Mouse (Mus musculus) heart, postnatal 25 days (tissue): ENCODE measurements at regions not wholly inside any gene's neighbourhood (a gene's known extent, or its start where the extent isn't known, plus 50 kb on each side); places are given as distances from the start of the nearest gene placed in this dataset.
"Not testable (repeated sequence)": the region's sequence is repeated elsewhere in the genome, so short reads cannot be mapped to it uniquely, and the experiment has no call there.

ENCODE experiments used
- DNase-seq: peaks from one replicate; pipeline ENCODE4 v3.0.0; 2022; ENCODE audit warnings: low spot score
- intact Hi-C: fragments of 180-260 bp; cut with DNase I; formaldehyde crosslinking; loops from one replicate; pipeline ENCODE4 v1.15.1; 2025

GRCm38 (mm10) chrX:76077781-76078180 is 186.3 kb upstream of the Cldn34b3 start:
- intact Hi-C loops = no loop called here
- DNase-seq = no peak

DNA sequence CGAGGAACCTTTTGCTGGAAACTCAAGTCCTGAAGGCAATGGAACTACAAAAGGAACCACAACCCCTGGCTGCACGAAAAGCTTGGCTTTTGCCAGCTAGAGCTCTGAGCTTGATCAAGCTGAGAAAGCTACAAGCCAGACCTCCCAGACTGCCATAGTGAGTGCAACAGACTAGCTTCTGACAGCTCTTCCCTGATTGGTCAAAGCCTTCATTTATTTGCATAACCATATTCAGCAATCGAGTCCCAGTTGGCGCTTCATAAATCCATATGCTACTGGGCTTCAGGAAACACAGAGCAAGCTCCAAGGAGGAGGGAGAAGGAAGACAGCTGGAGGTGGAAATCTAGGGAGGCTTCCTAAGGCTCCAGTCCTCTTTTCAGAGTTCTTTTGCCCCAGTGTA is 181.4 kb upstream of the Cldn34b3 start:
- intact Hi-C loops = no loop called here

GRCm38 (mm10) chrX:76110763-76111474 is 153.2 kb upstream of the Cldn34b3 start:
- intact Hi-C loops = loop anchor here (10.0 kb wide), 2 partner anchors 84 to 236 kb away; partner anchors contain the start of gene Pls3
- DNase-seq = no peak

More for the DNA sequence above, 181.4 kb upstream of the Cldn34b3 start:
- DNase-seq = no peak

GRCm38 (mm10) chrX:76116086-76116485 is 148.0 kb upstream of the Cldn34b3 start:
- intact Hi-C loops = loop anchor here (10.0 kb wide), 2 partner anchors 79 to 241 kb away; partner anchors contain the start of gene Pls3
- no peak for DNase-seq

- intact Hi-C loops = loop anchor here (10.0 kb wide), 2 partner anchors 78 to 242 kb away; partner anchors contain the start of gene Pls3
- no peak for DNase-seq
Observed at GRCm38 (mm10) chrX:76116562-76116961, 147.5 kb upstream of the Cldn34b3 start.

- no peak for DNase-seq
- intact Hi-C loops = loop anchor here (10.0 kb wide), 2 partner anchors 106 to 306 kb away; no protein-coding TSS in a partner anchor
Observed at GRCm38 (mm10) chrX:76120936-76121335, 143.2 kb upstream of the Cldn34b3 start.

DNA sequence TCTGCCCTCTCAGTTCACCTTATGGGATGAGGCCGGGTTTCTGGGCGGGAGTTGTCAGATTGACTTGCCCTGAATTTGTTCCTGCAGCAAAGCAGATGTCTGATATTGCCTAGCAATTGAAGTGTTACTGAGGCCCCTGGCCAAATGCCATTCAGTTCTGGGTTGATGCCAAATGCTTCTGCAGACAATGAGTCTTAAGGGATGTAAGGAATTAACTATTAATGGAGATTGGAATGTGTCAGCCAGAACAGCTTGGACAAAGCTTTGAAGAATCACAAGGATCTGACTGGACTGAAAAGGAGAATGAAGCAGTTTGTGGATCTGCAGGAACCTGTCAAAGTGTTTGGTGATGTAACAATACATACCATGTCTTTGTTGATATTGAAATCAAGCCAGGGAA is 140.7 kb upstream of the Cldn34b3 start:
- DNase-seq = no peak
- intact Hi-C loops = loop anchor here (10.0 kb wide), 2 partner anchors 109 to 309 kb away; no protein-coding TSS in a partner anchor

DNA sequence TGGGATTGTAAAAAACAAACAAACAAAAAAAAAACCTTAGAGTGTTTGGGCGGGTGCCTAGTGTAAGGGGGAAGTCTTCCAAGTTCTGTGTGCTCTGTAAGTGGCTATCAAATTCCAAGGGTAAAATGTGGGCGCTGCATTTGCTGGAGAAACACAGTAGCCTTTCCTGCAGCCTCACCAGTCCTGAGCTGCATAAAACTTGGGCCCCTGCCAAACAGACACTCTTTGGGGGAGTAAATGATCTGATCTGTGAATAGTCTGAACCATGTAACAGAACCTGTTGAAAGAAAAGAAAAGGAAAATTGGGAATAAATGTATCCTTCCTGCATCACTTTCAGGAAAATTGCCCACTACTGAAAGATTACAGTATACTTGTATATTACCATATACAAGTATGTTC is 126.4 kb upstream of the Cldn34b3 start:
- intact Hi-C loops = no loop called here
- no peak for DNase-seq

GRCm38 (mm10) chrX:76141022-76141421 is 123.1 kb upstream of the Cldn34b3 start:
- DNase-seq = no peak
- intact Hi-C loops = no loop called here

DNA sequence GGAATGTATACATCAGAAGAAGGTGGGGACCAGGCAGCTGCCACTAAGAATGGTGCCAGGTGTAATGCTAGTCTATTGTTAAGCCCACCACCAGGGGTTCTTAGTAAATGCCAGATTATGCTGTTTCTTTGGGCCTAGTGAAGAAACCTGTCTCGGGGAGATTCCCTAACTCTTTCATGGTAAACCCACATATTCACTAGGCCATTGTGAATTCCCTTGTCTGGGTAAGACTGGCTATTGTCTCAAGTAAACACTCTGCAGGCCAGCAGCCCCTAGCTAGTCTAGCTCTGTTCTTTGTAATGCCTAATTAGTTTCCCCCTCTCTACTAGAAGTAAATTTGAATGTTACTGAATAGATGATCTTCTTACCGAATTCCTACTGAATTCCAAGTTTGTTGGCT is 89.3 kb upstream of the Cldn34b3 start:
- DNase-seq, intact Hi-C loops: not testable (repeated sequence)

DNA sequence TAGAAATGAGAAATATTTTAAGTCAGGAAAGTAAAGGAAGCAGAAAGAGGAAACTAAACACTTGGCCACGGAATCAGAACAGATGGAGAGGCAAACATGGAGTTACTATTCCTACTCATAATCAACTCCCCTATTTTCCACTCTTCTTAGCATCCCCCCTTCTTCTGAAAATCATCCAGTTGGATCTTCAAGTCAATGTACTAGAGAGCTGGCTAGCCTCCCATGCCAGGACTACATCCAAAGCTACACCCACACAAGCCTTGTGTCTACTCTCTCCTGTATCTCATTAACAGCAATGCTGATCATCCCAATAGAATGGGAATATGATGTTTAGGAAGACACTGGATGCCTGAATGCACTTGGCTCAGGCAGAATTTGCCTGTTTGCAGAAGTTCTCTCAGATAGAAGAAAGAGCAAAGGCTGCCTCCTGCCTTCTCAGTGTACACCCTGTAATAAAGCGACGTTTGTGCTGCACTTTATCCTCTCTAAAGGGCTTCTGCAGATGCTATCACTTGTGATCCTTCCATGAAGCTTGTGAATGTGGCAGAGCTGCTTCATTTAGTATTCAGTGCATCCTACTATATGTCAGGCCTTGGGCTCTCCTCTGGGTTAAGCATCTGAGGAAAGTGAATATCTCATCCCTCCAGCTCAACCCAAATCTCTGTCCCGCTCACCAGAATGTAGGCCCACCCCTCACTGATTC is 82.5 kb upstream of the Cldn34b3 start:
- no peak for DNase-seq
- intact Hi-C loops = loop anchor here (1.0 kb wide), 1 partner anchor 29 kb away; no protein-coding TSS in a partner anchor

DNA sequence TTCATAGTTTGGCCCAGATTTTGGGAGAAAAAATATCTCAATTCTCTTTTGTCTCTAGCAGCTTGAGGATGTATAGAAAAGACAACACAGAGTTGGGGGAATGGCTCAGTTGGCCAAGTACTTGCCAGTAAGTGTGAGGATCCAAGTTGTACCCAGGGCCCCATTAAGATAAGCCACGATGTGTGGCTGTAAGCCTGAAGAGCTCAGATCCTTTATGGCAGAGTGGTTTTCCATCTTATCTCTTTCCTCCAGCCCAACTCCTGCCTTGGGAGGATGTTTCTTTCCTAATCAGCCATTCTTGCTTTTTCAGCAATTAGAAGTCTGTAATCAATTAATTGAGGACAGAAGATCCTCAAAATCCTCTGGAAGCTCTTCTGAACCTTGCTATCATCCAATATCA is 63.5 kb upstream of the Cldn34b3 start:
- intact Hi-C loops = loop anchor here (2.0 to 5.0 kb wide), 4 partner anchors 323 to 528 kb away; partner anchors contain the start of gene Pls3
- DNase-seq = no peak

- DNase-seq = no peak
- intact Hi-C loops = loop anchor here (2.0 to 5.0 kb wide), 4 partner anchors 324 to 529 kb away; partner anchors contain the start of gene Pls3
Observed at GRCm38 (mm10) chrX:76201366-76201765, 62.7 kb upstream of the Cldn34b3 start.
